Mouse (Mus musculus): ENCODE results near the gene Ddx43. TPM values are rescaled to one million over a fixed set of nuclear protein-coding genes. Genes with fewer than 3 reads are reported as not detected.

Ddx43 gene
- polyA plus RNA-seq, 1 experiment from 2014 or later, result 0.36 TPM

DNA sequence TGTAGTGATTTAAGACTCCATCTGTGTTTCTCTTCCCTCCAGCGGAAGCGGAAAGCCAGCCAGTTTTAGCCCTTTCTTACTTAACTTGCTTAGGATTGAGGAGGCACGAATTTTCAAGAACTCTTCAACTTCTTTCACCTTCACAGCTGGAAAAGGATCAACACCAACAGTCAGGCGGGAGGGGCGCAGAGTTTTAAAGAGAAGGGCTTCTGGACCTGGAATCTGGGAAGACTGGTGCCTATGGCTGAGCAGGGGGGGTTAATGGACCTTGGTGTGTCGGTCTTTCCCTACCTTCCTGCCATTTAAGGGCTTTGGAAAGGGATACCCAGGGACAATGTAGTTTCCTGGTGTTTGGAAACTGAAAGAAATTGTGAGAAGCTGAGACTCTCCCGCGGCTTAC, 18.0 kb upstream of the Ddx43 start:
- Histone ChIP-seq H3K27me3 (replicated peaks) (no peaks in the 10 kb centered on the region), H3K4me2 (replicated peaks) (peak overlapping the region; percentile 64; the same call in 1 of the 2 replicates), H3K9ac (no peak overlapping the region), H3K4me3 (replicated peaks) (no peak overlapping the region), H3K36me3 (no peaks in the 10 kb centered on the region), H3K9me3 (no peaks in the 10 kb centered on the region), H3K27ac (no peak overlapping the region), H3K4me1 (replicated peaks) (0 out of 2 replicates have a peak, but pooled peaks cover 7% of the 10 kb centered on the region)
- 44% methylated on average over 8 of the region's 8 CpGs for WGBS
- ATAC-seq, result no peak

DNA sequence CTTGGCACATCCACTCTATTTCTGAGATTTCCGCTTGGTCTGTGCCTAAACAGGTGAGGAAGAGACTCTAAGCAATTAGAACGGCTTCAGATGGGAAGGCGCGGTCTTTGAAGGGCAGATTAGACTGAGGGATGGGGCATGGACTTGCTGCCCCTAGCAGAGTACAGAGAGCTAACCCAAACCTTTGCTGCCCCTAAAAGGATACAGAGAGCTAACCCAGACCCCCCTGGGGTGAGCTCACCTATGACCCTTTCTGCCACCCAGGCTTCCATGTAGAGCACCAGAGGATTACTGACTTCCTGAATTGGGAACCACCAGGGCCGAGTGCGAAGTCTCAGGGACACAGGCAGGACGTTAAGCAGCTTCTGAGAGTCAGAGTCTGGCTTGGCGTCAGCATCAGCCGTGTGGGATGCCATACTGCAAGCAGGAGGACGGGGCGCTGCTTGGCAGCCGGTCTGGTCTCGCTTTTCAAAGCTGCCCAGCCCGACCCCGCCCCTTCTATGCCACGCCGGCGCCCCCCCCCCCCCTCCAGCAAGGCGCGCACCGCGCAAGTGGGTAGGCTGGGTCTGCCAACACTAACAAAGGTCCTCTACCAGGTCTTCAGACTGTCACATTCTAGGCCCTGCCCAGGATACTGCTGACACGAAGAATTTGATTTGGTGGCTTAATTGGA, 17.3 kb upstream of the Ddx43 start, which contains the start of gene Ooep:
TSS of gene Ooep (minus strand) at position 613 of the 673 bp plus-strand sequence.
- Histone ChIP-seq H3K9me3 (no peaks in the 10 kb centered on the region), H3K36me3 (no peaks in the 10 kb centered on the region), H3K27me3 (replicated peaks) (no peaks in the 10 kb centered on the region), H3K4me2 (replicated peaks) (peak within 1 kb of the TSS; percentile 64), H3K27ac (no peak within 1 kb of the TSS), H3K9ac (0 out of 2 replicates have a peak within 1 kb of the TSS, but pooled peaks have one; percentile 17), H3K4me3 (replicated peaks) (peak within 1 kb of the TSS; percentile 25), H3K4me1 (replicated peaks) (0 out of 2 replicates have a peak, but pooled peaks cover 7% of the 10 kb centered on the region)
- 6% methylated on average over 22 of the region's 23 CpGs for WGBS
- peak; percentile 59 for ATAC-seq

DNA sequence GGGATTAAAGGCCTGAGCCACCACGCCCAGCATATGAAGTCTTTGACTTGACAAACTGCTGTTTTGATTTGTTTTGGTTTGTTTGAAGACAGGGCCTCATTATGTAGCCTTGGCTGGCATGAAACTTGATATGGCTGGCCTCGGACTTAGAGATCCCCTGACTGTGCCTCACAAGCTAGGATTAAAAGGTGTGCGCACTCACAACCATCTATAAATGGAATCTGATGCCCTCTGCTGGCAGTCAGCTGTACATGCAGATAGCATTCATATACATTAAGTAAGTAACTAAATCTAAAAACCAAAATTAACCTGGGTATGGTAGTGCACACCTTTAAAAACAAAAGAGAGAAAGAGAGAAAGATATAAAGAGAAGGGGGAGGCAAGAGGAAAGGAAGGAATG, 9.7 kb upstream of the Ddx43 start:
- Histone ChIP-seq H3K9ac (no peak overlapping the region), H3K4me1 (replicated peaks) (no peaks in the 10 kb centered on the region), H3K9me3 (no peaks in the 10 kb centered on the region), H3K27ac (no peak overlapping the region), H3K4me2 (replicated peaks) (no peak overlapping the region), H3K4me3 (replicated peaks) (no peak overlapping the region), H3K27me3 (replicated peaks) (no peaks in the 10 kb centered on the region), H3K36me3 (no peaks in the 10 kb centered on the region)
- ATAC-seq, result no peak
- WGBS, result 56% methylated on average over 3 of the region's 3 CpGs

GRCm38 (mm10) chr9:78386947-78387346, 8.6 kb upstream of the Ddx43 start:
- no peak for ATAC-seq
- Histone ChIP-seq H3K27me3 (replicated peaks) (0 out of 2 replicates have a peak, but pooled peaks cover under 1% of the 10 kb centered on the region), H3K9me3 (no peaks in the 10 kb centered on the region), H3K4me2 (replicated peaks) (no peak overlapping the region), H3K4me1 (replicated peaks) (no peaks in the 10 kb centered on the region), H3K27ac (no peak overlapping the region), H3K9ac (no peak overlapping the region), H3K4me3 (replicated peaks) (no peak overlapping the region), H3K36me3 (no peaks in the 10 kb centered on the region)
- 87% methylated on average over 7 of the region's 7 CpGs for WGBS

DNA sequence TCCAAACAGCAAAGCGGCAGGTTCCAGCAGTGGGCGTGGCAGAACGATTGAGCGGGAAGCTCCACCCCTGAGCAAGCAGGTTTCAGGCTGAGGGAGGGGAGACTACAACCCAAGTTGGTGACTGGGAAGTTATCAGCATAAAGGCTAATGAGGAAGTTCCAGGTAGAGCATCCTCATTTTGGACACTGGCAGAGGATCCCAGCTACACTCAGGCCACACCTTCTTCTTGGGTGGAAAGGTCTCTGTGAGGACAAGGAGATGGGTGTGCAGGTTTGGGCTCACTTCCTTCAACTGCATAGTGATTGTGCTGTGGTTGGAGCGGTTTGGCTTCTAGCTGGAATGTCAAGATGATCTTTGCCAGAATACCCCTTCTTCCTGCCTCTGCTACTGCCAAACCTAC, 5.6 kb upstream of the Ddx43 start:
- H3K4me1 ChIP-seq (replicated peaks), result no peaks in the 10 kb centered on the region
- H3K4me3 ChIP-seq (replicated peaks), result no peak overlapping the region
- ATAC-seq, result peak; percentile 39; the same call in 1 of the 2 replicates
- H3K27me3 ChIP-seq (replicated peaks), result peaks cover 20% of the 10 kb centered on the region
- WGBS, result 30% methylated on average over 5 of the region's 5 CpGs
- no peak overlapping the region for H3K9ac ChIP-seq
- H3K4me2 ChIP-seq (replicated peaks), result no peak overlapping the region
- no peaks in the 10 kb centered on the region for H3K9me3 ChIP-seq
- no peak overlapping the region for H3K27ac ChIP-seq
- no peaks in the 10 kb centered on the region for H3K36me3 ChIP-seq

- Histone ChIP-seq H3K4me1 (replicated peaks) (peaks cover 7% of the 10 kb centered on the region), H3K27ac (no peak overlapping the region), H3K27me3 (replicated peaks) (peaks cover 40% of the 10 kb centered on the region), H3K4me3 (replicated peaks) (no peak overlapping the region), H3K36me3 (no peaks in the 10 kb centered on the region), H3K9me3 (no peaks in the 10 kb centered on the region), H3K4me2 (replicated peaks) (no peak overlapping the region), H3K9ac (no peak overlapping the region)
- ATAC-seq, result no peak
- WGBS, result 82% methylated on average over 10 of the region's 10 CpGs
These were observed 1.8 kb upstream of the Ddx43 start for GRCm38 (mm10) chr9:78393741-78394140.

DNA sequence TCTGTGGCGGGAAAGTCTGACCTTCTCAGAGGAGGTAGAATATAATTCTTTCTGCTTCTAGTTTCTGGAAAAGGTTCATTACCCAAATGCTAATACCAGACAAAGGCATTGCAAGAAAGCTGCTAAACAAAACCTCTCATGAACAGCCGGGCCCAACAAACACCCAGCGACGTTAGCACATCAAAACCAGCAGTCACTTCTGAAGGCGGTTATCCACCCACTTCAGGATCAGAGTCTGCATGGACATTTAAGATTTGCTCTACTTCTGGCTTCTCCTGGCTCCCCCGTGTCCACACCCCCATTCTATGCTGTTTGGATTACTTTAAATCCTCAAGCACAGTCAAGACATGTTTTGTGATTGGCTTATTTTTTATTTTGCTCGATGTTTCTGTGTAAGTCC, 975 bp upstream of the Ddx43 start:
- H3K9ac ChIP-seq, result no peak overlapping the region
- H3K4me1 ChIP-seq (replicated peaks), result peaks cover 7% of the 10 kb centered on the region
- H3K9me3 ChIP-seq, result no peaks in the 10 kb centered on the region
- H3K36me3 ChIP-seq, result no peaks in the 10 kb centered on the region
- no peak for ATAC-seq
- no peak overlapping the region for H3K4me3 ChIP-seq (replicated peaks)
- no peak overlapping the region for H3K27ac ChIP-seq
- H3K27me3 ChIP-seq (replicated peaks), result peaks cover 40% of the 10 kb centered on the region
- no peak overlapping the region for H3K4me2 ChIP-seq (replicated peaks)
- 65% methylated on average over 7 of the region's 7 CpGs for WGBS

GRCm38 (mm10) chr9:78395244-78395629, 340 bp upstream of the Ddx43 start:
- H3K27me3 ChIP-seq (replicated peaks), result peaks cover 40% of the 10 kb centered on the region
- H3K36me3 ChIP-seq, result no peaks in the 10 kb centered on the region
- H3K4me3 ChIP-seq (replicated peaks), result peak overlapping the region; percentile 41
- peak overlapping the region; percentile 80 for H3K4me2 ChIP-seq (replicated peaks)
- no peaks in the 10 kb centered on the region for H3K9me3 ChIP-seq
- ATAC-seq, result no peak
- H3K4me1 ChIP-seq (replicated peaks), result peaks cover 7% of the 10 kb centered on the region
- H3K9ac ChIP-seq, result no peak overlapping the region
- WGBS, result 30% methylated on average over 11 of the region's 11 CpGs
- no peak overlapping the region for H3K27ac ChIP-seq

DNA sequence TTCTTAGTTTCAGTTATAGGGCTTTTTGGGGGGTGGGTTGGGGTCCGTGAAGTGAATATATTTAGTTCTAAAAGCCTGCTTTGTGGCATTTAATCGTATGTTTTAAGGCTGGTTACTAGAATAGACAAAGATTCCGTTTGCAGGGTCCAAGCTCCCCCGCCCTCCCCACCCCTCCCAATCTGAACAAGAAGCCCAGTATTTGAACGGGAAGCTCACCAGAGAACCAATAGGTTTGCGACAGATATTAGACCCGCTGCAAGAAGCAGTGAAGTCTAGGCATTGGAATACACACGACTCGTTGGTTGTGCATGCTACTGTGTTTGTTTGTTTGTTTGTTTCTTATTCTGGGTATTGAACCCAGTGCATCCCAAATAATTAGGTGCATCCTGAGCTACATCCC, 940 bp downstream of the Ddx43 start:
- Histone ChIP-seq H3K27me3 (replicated peaks) (peaks cover 40% of the 10 kb centered on the region), H3K4me2 (replicated peaks) (peak overlapping the region; percentile 80), H3K4me1 (replicated peaks) (peaks cover 7% of the 10 kb centered on the region), H3K27ac (no peak overlapping the region), H3K9me3 (no peaks in the 10 kb centered on the region), H3K9ac (no peak overlapping the region), H3K36me3 (no peaks in the 10 kb centered on the region), H3K4me3 (replicated peaks) (peak overlapping the region; percentile 41; the same call in 1 of the 2 replicates)
- WGBS, result 61% methylated on average over 9 of the region's 9 CpGs
- no peak for ATAC-seq

GRCm38 (mm10) chr9:78400570-78400969, 5.0 kb downstream of the Ddx43 start:
- Histone ChIP-seq H3K27me3 (replicated peaks) (peaks cover 14% of the 10 kb centered on the region), H3K36me3 (no peaks in the 10 kb centered on the region), H3K4me2 (replicated peaks) (no peak overlapping the region), H3K4me3 (replicated peaks) (no peak overlapping the region), H3K9ac (no peak overlapping the region), H3K27ac (no peak overlapping the region), H3K4me1 (replicated peaks) (peaks cover 6% of the 10 kb centered on the region), H3K9me3 (no peaks in the 10 kb centered on the region)
- 0 out of 2 replicates have a peak, but pooled peaks have one; percentile 52 for ATAC-seq
- WGBS, result 58% methylated on average over 5 of the region's 5 CpGs

DNA sequence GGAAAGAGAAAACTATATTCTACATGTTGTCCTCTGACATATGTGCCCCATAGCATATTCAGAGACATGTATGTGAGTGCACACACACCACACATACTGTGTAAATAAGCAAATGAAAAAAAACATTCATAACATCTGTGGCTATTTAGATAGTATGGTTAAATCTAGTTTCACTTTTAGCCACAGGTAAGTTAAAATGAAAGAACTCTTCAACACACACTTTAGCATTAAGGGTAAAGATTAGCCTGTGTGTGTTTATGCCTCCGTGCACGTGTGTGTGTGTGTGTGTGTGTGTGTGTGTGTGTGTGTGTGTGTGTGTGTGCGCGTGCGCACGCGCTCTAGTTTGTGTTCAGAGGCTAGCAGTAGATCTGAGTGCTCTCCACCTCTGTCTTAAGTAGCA, 6.0 kb downstream of the Ddx43 start:
- no peaks in the 10 kb centered on the region for H3K4me1 ChIP-seq (replicated peaks)
- no peak for ATAC-seq
- WGBS, result 83% methylated on average over 7 of the region's 7 CpGs

GRCm38 (mm10) chr9:78427362-78427781, 31.8 kb downstream of the Ddx43 start:
- H3K4me3 ChIP-seq (replicated peaks), result peak overlapping the region; percentile 23
- H3K9ac ChIP-seq, result peak overlapping the region; percentile 13; the same call in 1 of the 2 replicates
- H3K36me3 ChIP-seq, result peaks cover 3% of the 10 kb centered on the region; the same call in 1 of the 2 replicates
- peak overlapping the region; percentile 72 for H3K4me2 ChIP-seq (replicated peaks)
- WGBS, result 22% methylated on average over 27 of the region's 27 CpGs
- no peak overlapping the region for H3K27ac ChIP-seq
- H3K4me1 ChIP-seq (replicated peaks), result 0 out of 2 replicates have a peak, but pooled peaks cover 3% of the 10 kb centered on the region
- no peaks in the 10 kb centered on the region for H3K9me3 ChIP-seq
- no peaks in the 10 kb centered on the region for H3K27me3 ChIP-seq (replicated peaks)
- peak; percentile 23; the same call in 1 of the 2 replicates for ATAC-seq

More for the DNA sequence above, 6.0 kb downstream of the Ddx43 start:
- H3K36me3 ChIP-seq, result no peaks in the 10 kb centered on the region
- no peaks in the 10 kb centered on the region for H3K9me3 ChIP-seq
- no peak overlapping the region for H3K27ac ChIP-seq
- H3K9ac ChIP-seq, result no peak overlapping the region
- H3K4me3 ChIP-seq (replicated peaks), result no peak overlapping the region
- H3K4me2 ChIP-seq (replicated peaks), result no peak overlapping the region
- H3K27me3 ChIP-seq (replicated peaks), result peaks cover 4% of the 10 kb centered on the region; the same call in 1 of the 2 replicates

DNA sequence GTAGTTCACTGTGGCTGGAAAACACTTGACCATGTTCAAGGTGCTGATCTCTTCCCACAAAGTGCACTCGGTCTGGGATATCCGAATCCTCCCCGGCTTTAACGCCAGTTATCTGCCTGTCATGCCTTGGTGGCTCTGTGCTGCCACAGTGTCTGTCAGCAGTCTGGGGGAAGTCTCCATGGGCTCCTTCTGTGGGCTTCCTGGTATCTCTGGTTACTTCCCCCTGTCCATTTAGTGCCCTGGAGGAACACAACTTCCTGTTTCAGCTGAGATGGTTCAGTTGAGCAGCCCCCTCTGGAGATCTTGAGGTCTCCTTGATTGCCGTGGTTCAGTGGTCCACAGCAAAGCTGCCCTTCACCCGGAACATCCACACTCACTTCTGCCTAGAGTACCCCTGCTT, 32.6 kb downstream of the Ddx43 start:
- WGBS, result 81% methylated on average over 6 of the region's 6 CpGs
- ATAC-seq, result no peak
- no peaks in the 10 kb centered on the region for H3K27me3 ChIP-seq (replicated peaks)
- no peaks in the 10 kb centered on the region for H3K9me3 ChIP-seq
- H3K27ac ChIP-seq, result no peak overlapping the region
- no peak overlapping the region for H3K4me2 ChIP-seq (replicated peaks)
- H3K4me1 ChIP-seq (replicated peaks), result 0 out of 2 replicates have a peak, but pooled peaks cover 3% of the 10 kb centered on the region
- no peak overlapping the region for H3K4me3 ChIP-seq (replicated peaks)
- H3K9ac ChIP-seq, result no peak overlapping the region
- H3K36me3 ChIP-seq, result peaks cover 4% of the 10 kb centered on the region; the same call in 1 of the 2 replicates
